Mouse (Mus musculus): Measurements from ENCODE around the gene Abhd18.
"Not testable (repeated sequence)": the region's sequence is repeated elsewhere in the genome, so short reads cannot be mapped to it uniquely, and the experiment has no call there.

GRCm38 (mm10) chr3:40847936-40848335, 1.2 kb downstream of the Abhd18 start:
- TF ChIP-seq CTCF (IDR thresholded peaks at IDR 0.05; ENCODE audit: low read depth, low read length); POLR2AphosphoS5 (IDR thresholded peaks at IDR 0.05; ENCODE audit: insufficient replicate concordance, low read depth, low read length); GATA1 (IDR thresholded peaks at IDR 0.05; ENCODE audit: borderline replicate concordance, low read length); GATA2 (IDR thresholded peaks at IDR 0.05; ENCODE audit: borderline replicate concordance, low read depth, low read length): not testable (repeated sequence)

Data from G1E (cell line).